Mouse (Mus musculus): ENCODE results near the gene Grid2ip. TPM values are rescaled to one million over a fixed set of nuclear protein-coding genes. Genes with fewer than 3 reads are reported as not detected.

Grid2ip gene
- polyA plus RNA-seq, 1 experiment from 2014 or later = 0.77 TPM

DNA sequence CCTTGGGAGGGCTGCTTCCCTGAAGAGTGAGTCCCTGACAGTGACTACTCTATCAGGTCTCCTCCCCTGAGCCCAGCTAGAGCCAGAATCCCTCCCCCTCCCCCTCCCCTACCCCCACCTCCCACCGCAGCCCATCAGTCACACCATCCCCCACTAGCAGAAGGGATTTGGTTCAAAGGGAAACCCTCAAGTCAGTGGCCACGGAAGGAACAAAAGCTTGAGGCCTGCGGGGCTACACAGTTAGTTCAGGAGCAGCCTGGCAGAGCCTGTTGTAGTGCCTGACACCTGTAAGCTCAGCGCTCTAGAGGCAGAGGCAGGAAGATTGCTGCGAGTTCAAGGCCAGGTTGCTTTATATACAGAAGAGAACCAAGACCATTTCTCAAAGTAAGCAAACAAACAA, 1.1 kb upstream of the Grid2ip start:
- Histone ChIP-seq H3K4me1 (ENCODE audit: control insufficient read depth, insufficient read depth, low read length) (no peaks in the 10 kb centered on the region), H3K27me3 (ENCODE audit: control insufficient read depth, insufficient read depth, low read length) (peaks cover 27% of the 10 kb centered on the region), H3K9me3 (replicated peaks; ENCODE audit: control insufficient read depth, low read length) (peaks cover 3% of the 10 kb centered on the region), H3K27ac (ENCODE audit: low read depth, low read length) (no peak overlapping the region), H3K4me3 (ENCODE audit: low read depth, low read length) (no peak overlapping the region), H3K4me2 (no peak overlapping the region), H3K36me3 (ENCODE audit: control insufficient read depth, insufficient read depth, low read length) (no peaks in the 10 kb centered on the region), H3K9ac (ENCODE audit: low read depth, low read length) (no peak overlapping the region)
- 27% methylated on average over 5 of the region's 5 CpGs for WGBS (ENCODE audit: insufficient replicate concordance)
- no peak for ATAC-seq (replicated peaks; ENCODE audit: insufficient number of reproducible peaks, low FRiP score, low TSS enrichment)

DNA sequence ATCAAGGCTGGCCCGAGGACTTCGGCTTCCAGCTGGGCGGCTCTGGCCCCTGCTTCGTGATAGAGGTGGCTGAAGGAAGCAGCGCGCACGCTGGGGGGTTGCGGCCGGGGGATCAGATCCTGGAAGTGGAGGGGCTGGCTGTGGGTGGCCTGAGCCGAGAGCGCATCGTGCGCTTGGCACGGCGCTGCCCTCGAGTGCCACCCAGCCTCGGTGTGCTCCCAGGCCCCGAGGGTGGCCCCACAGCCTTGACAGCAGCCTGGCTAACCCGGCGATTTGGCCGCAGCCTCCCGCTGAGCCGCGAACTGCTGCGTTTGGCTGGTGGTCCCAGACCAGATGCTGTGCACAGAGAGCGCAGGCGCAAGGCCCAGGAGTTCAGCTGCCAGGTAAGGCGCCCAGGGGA, 426 bp downstream of the Grid2ip start:
- Histone ChIP-seq H3K9ac (ENCODE audit: low read depth, low read length) (peak overlapping the region; percentile 46), H3K4me2 (peak overlapping the region; percentile 64), H3K36me3 (ENCODE audit: control insufficient read depth, insufficient read depth, low read length) (no peaks in the 10 kb centered on the region), H3K9me3 (replicated peaks; ENCODE audit: control insufficient read depth, low read length) (peaks cover 2% of the 10 kb centered on the region), H3K27me3 (ENCODE audit: control insufficient read depth, insufficient read depth, low read length) (peaks cover 27% of the 10 kb centered on the region), H3K4me3 (ENCODE audit: low read depth, low read length) (peak overlapping the region; percentile 24), H3K27ac (ENCODE audit: low read depth, low read length) (no peak overlapping the region), H3K4me1 (ENCODE audit: control insufficient read depth, insufficient read depth, low read length) (no peaks in the 10 kb centered on the region)
- ATAC-seq (replicated peaks; ENCODE audit: insufficient number of reproducible peaks, low FRiP score, low TSS enrichment) = no peak; the same call in 1 of the 2 replicates
- WGBS (ENCODE audit: insufficient replicate concordance) = 3% methylated on average over 27 of the region's 28 CpGs

DNA sequence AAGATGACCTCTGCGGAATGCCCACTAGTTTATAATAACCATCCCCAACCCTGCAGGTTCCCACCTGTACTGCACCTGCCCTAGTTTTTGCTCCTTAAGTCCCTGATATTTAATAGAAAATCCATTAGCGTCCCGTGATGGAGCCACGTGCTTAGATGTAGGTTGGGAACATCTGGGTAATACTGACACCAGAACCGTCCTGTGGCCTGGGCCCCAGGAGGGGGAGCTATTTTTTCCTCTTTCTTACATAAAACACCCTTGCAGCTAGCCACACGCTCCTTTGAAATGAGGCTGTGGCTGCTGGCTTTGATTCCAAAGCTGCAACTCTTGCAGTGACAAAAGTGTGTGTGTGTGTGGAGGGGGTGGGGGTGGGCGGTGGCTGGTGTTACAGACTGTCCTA, 2.1 kb downstream of the Grid2ip start:
- no peak for ATAC-seq (replicated peaks; ENCODE audit: insufficient number of reproducible peaks, low FRiP score, low TSS enrichment)
- 28% methylated on average over 7 of the region's 7 CpGs for WGBS (ENCODE audit: insufficient replicate concordance)
- peaks cover 27% of the 10 kb centered on the region for H3K27me3 ChIP-seq (ENCODE audit: control insufficient read depth, insufficient read depth, low read length)
- H3K36me3 ChIP-seq (ENCODE audit: control insufficient read depth, insufficient read depth, low read length) = no peaks in the 10 kb centered on the region
- H3K4me2 ChIP-seq = no peak overlapping the region
- no peaks in the 10 kb centered on the region for H3K9me3 ChIP-seq (replicated peaks; ENCODE audit: control insufficient read depth, low read length)
- H3K4me3 ChIP-seq (ENCODE audit: low read depth, low read length) = no peak overlapping the region
- H3K4me1 ChIP-seq (ENCODE audit: control insufficient read depth, insufficient read depth, low read length) = no peaks in the 10 kb centered on the region
- H3K27ac ChIP-seq (ENCODE audit: low read depth, low read length) = no peak overlapping the region
- H3K9ac ChIP-seq (ENCODE audit: low read depth, low read length) = no peak overlapping the region

DNA sequence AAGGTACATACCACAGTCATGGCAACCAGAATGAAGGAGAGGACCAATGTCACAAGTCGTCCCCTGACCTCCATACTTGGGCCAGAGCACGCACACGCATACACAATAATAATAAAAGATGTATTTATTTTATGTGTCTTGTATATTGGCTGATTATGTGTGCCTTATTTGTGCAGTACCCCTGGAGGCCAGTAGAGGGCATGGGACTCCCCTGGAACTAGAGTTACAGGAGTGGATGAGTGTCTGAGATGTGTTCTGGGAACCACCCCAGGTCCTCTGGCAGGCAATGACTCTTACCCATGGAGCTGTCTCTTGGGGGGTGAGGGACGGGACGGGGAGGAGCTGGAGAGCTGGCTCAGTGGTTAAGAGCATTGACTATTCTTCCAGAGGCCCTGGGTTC, 2.9 kb downstream of the Grid2ip start:
- WGBS (ENCODE audit: insufficient replicate concordance) = 58% methylated on average over 5 of the region's 5 CpGs
- Histone ChIP-seq H3K4me3 (ENCODE audit: low read depth, low read length) (no peak overlapping the region), H3K27ac (ENCODE audit: low read depth, low read length) (no peak overlapping the region)

DNA sequence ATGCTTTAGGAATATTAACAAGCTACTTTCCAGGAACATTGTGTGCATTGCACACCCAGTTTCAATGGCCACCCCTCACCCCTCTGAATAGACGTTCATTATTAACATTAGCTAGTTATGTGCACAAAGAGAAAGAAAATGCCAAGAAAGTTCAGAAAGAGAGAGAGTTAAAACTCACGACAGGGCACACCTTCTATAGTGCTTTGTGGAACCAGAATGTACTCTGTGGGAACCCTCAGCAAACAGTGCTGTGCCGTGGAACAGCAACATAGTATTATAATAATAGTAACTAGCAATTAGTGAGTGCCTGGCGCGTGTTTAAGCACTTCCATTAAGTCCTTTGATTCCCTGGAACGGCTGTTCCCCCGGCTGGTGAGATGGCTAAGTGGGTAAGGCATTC, 4.3 kb downstream of the Grid2ip start:
- Histone ChIP-seq H3K27me3 (ENCODE audit: control insufficient read depth, insufficient read depth, low read length) (peaks cover 31% of the 10 kb centered on the region), H3K36me3 (ENCODE audit: control insufficient read depth, insufficient read depth, low read length) (no peaks in the 10 kb centered on the region), H3K27ac (ENCODE audit: low read depth, low read length) (no peak overlapping the region), H3K9ac (ENCODE audit: low read depth, low read length) (no peak overlapping the region), H3K4me1 (ENCODE audit: control insufficient read depth, insufficient read depth, low read length) (0 out of 2 replicates have a peak, but pooled peaks cover 2% of the 10 kb centered on the region), H3K4me3 (ENCODE audit: low read depth, low read length) (no peak overlapping the region), H3K9me3 (replicated peaks; ENCODE audit: control insufficient read depth, low read length) (no peaks in the 10 kb centered on the region), H3K4me2 (no peak overlapping the region)
- WGBS (ENCODE audit: insufficient replicate concordance) = 65% methylated on average over 7 of the region's 7 CpGs
- no peak for ATAC-seq (replicated peaks; ENCODE audit: insufficient number of reproducible peaks, low FRiP score, low TSS enrichment)

More for the DNA sequence above, 2.9 kb downstream of the Grid2ip start:
- Histone ChIP-seq H3K4me2 (no peak overlapping the region), H3K27me3 (ENCODE audit: control insufficient read depth, insufficient read depth, low read length) (peaks cover 27% of the 10 kb centered on the region), H3K9ac (ENCODE audit: low read depth, low read length) (no peak overlapping the region), H3K36me3 (ENCODE audit: control insufficient read depth, insufficient read depth, low read length) (no peaks in the 10 kb centered on the region), H3K4me1 (ENCODE audit: control insufficient read depth, insufficient read depth, low read length) (0 out of 2 replicates have a peak, but pooled peaks cover 2% of the 10 kb centered on the region), H3K9me3 (replicated peaks; ENCODE audit: control insufficient read depth, low read length) (no peaks in the 10 kb centered on the region)
- no peak for ATAC-seq (replicated peaks; ENCODE audit: insufficient number of reproducible peaks, low FRiP score, low TSS enrichment)

DNA sequence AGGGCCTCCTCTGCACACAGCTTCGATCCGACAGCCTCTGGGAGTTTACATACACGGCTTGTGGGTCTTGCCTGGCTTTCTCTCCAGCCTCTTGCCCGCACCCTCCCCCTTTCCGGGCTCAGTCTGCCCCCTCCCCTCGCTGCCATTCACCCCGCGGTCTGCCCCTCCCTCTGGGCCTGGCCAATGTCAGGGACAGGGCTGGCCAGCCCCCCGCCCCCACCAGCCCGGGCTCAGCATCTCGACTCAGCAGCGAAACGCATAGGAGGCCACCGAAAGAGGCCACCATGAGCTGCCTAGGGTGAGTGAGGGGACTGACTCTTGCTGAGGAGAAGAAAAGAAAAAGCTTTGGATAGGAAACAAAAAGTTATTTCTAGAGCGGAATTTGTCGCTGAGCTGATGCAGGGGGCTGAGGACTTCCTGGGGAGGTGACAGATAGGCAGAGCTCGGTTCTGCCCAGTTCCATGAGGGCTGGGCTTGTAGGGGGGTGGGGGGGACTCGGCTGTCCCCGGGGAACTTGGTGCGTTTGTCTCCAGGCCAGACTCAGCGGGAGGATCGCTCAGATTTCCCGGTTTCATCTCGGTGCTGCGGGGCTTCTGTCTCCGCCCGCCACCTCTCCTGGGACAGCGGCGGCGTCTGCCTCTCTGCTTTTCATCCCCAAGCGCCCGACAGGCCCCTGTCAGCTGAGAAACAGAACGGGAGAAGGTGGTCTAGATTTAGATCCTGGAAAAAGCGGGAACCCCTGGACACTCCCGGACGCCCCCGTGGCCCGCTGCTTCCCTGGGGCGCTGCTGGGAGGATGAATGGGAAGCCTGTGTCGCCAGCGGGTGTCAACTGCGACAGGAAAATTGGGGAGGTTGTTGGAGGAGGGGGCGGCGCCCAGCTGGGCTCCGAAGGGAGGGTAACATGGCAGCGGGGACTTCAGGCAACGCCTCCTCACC, 6.8 kb downstream of the Grid2ip start:
- under 1% methylated on average over 47 of the region's 47 CpGs for WGBS (ENCODE audit: insufficient replicate concordance)
- ATAC-seq (replicated peaks; ENCODE audit: insufficient number of reproducible peaks, low FRiP score, low TSS enrichment) = no peak; the same call in 1 of the 2 replicates

DNA sequence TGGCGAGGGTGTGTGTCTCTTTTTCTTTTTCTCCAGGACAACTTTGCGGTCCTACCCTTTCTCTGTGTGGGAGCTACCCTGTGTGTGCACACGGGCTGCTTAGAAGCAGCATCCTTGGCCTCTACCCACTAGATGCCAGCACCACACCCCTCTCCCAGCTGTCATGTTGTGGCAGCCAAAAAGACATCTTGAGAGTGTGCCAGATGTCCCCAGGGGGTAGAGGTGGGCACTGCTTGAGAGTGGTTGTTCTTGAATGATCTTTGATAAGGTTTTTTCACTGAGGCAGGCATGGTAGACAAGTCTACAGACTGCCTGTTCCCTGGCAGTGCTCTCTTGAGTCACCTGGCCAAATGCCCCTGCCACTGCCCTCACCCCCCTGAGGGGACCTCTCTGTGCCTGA, 10.8 kb downstream of the Grid2ip start:
- WGBS (ENCODE audit: insufficient replicate concordance) = 76% methylated on average over 3 of the region's 3 CpGs
- H3K36me3 ChIP-seq (ENCODE audit: control insufficient read depth, insufficient read depth, low read length) = no peaks in the 10 kb centered on the region
- H3K27ac ChIP-seq (ENCODE audit: low read depth, low read length) = no peak overlapping the region
- no peak overlapping the region for H3K4me2 ChIP-seq
- ATAC-seq (replicated peaks; ENCODE audit: insufficient number of reproducible peaks, low FRiP score, low TSS enrichment) = no peak
- H3K27me3 ChIP-seq (ENCODE audit: control insufficient read depth, insufficient read depth, low read length) = peaks cover 60% of the 10 kb centered on the region
- no peaks in the 10 kb centered on the region for H3K9me3 ChIP-seq (replicated peaks; ENCODE audit: control insufficient read depth, low read length)
- peaks cover 9% of the 10 kb centered on the region for H3K4me1 ChIP-seq (ENCODE audit: control insufficient read depth, insufficient read depth, low read length)
- no peak overlapping the region for H3K4me3 ChIP-seq (ENCODE audit: low read depth, low read length)
- H3K9ac ChIP-seq (ENCODE audit: low read depth, low read length) = no peak overlapping the region

More for the DNA sequence above, 6.8 kb downstream of the Grid2ip start:
- H3K9ac ChIP-seq (ENCODE audit: low read depth, low read length) = peak overlapping the region; percentile 69
- H3K4me3 ChIP-seq (ENCODE audit: low read depth, low read length) = peak overlapping the region; percentile 59
- H3K9me3 ChIP-seq (replicated peaks; ENCODE audit: control insufficient read depth, low read length) = no peaks in the 10 kb centered on the region
- peak overlapping the region; percentile 96 for H3K4me2 ChIP-seq
- 0 out of 2 replicates have a peak, but pooled peaks cover 2% of the 10 kb centered on the region for H3K4me1 ChIP-seq (ENCODE audit: control insufficient read depth, insufficient read depth, low read length)
- H3K27ac ChIP-seq (ENCODE audit: low read depth, low read length) = no peak overlapping the region
- no peaks in the 10 kb centered on the region for H3K36me3 ChIP-seq (ENCODE audit: control insufficient read depth, insufficient read depth, low read length)
- peaks cover 27% of the 10 kb centered on the region for H3K27me3 ChIP-seq (ENCODE audit: control insufficient read depth, insufficient read depth, low read length)

DNA sequence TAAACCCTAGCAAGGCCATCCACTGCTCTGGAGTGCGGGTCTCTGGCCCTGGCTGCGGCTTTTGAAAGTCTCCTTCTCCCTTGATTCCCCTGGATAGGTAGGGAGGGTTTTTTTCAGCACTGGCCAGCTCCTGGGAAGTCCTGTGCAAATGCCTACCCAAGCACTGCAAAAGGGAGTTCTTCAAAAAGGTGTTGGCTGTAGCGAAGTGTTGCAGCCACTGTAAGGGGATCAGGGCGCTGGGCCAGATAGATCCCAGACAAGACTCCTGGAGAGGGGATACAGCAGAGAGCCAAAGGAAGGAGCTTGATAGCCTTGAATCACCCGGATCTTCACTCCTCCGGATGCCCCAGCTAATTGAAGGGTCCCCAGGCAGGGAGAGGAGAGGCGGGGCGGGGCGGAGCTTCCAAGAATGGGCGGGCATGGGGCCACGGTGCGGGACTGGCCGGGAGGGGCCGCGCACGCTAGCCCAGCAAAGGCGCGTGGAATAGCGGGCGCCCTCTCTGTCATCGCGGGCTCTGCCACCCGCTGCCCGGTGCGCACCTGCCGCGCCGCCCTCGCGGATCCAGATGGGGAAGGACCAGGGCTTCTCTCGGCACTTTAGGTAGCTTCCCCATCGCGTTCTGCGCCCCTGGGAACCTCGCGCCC, 12.6 kb downstream of the Grid2ip start:
- Histone ChIP-seq H3K9me3 (replicated peaks; ENCODE audit: control insufficient read depth, low read length) (no peaks in the 10 kb centered on the region), H3K4me2 (peak overlapping the region; percentile 48), H3K9ac (ENCODE audit: low read depth, low read length) (no peak overlapping the region), H3K27me3 (ENCODE audit: control insufficient read depth, insufficient read depth, low read length) (peaks cover 78% of the 10 kb centered on the region), H3K4me3 (ENCODE audit: low read depth, low read length) (peak overlapping the region; percentile 11; the same call in 1 of the 2 replicates), H3K4me1 (ENCODE audit: control insufficient read depth, insufficient read depth, low read length) (peaks cover 6% of the 10 kb centered on the region), H3K27ac (ENCODE audit: low read depth, low read length) (no peak overlapping the region), H3K36me3 (ENCODE audit: control insufficient read depth, insufficient read depth, low read length) (no peaks in the 10 kb centered on the region)
- no peak for ATAC-seq (replicated peaks; ENCODE audit: insufficient number of reproducible peaks, low FRiP score, low TSS enrichment)
- 2% methylated on average over 35 of the region's 36 CpGs for WGBS (ENCODE audit: insufficient replicate concordance)

Measured in heart, embryonic 11.5 days (tissue).